Mouse (Mus musculus) cerebellum, adult 11-12 months (tissue): ENCODE results near the gene Tmem252.
"Not testable (repeated sequence)": the region's sequence is repeated elsewhere in the genome, so short reads cannot be mapped to it uniquely, and the experiment has no call there.

Experiments
- DNase-seq: peaks from one replicate; pipeline ENCODE4 v3.0.0; 2022

Tmem252 gene

DNA sequence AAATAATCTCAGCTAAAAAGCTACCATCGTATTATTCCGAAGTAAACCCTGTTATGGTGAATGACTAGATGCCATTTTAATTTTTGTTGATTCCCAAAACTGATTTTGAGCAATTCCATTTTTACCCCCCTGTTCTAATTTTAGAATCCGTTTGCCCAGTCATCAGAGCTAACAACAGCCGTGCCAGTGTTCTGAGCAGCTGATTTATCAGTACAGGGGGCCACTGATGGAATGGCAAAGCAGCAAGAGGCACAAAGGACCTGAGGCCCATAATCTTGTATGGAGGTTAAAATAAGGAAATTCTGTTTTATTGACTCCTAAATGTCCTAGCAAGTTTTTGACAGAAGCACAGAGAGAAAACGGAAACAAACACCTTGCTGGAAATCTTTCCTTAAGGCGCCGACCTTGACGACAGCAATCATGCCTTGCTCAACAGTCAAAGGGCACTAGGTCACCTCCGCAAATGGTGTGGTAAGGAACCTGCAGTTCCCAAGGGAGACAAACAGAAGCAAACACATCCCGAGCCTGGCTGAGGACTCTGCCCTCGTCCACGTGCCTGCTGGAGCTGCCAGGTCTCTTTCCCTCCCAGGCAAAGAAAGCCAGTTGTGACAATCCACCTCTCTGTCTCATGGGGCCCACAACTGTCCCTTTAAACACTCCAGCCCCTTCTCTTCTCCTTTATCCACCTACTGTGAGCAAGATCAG, 9.4 kb downstream of the Tmem252 start:
- DNase-seq = no peak

- no peak for DNase-seq
These were observed 12.6 kb downstream of the Tmem252 start for GRCm38 (mm10) chr19:24686411-24686810.

- DNase-seq = no peak
These were observed 14.5 kb downstream of the Tmem252 start for GRCm38 (mm10) chr19:24688327-24688726.

- no peak for DNase-seq
These were observed 15.7 kb downstream of the Tmem252 start for GRCm38 (mm10) chr19:24689531-24689930.

GRCm38 (mm10) chr19:24692691-24693090, 18.9 kb downstream of the Tmem252 start:
- no peak for DNase-seq

DNA sequence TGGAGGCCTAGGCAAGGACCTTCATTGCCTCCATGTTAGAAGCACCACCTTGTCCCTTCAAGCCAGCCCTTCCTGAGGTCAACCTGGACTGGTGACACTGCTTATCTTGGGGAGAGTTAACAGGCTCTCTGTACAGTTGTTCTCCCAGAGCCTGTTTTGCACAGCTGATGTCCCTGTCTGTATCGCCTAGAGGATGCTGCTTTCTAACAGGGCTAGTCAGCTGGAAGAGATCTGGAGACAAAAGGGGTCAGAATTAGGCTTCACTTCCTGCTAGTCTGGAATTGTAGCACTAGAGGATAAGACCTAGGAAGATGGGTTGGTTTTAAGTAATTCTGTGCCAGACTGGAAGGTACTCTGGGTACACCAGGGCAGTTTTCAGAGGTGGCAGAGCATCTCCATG, 24.1 kb downstream of the Tmem252 start:
- DNase-seq = no peak

DNA sequence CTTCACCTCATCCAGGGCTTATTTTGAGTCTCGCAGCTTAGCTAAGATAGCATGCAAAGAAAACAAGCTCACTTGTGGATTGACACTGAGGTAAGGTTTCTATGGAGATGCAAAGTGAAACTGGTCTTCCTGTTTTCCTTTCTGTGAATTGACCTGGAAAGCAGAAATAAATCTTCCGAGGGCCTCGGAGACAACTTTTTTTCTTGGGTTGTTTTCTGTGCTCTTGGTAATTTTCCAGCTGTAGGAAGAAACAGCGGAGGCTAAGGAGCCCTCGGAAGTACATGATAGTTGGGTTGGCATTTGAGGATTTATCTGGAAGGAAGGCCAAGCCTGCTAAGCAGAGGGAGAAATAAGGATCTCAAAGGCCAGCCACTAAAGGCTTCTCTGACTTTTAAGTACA, 24.8 kb downstream of the Tmem252 start:
- no peak for DNase-seq

DNA sequence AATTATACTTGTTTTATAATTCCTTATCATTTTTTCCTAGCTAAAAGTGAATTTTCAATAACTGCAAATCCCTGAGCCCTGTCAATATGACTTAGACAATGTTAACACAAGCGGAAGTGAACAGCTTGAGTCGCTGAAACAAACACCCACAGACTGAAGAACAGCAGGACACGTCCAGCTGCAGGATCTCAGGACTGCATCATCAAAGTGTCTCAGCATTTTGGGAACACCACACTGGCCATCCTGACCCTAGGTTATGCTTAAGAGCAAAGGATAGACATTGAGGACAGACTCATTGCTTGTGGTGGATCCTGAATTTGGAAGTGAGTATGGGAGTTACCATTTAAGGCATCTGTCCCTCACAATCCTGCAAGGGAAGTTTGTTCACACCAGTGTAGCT, 25.4 kb downstream of the Tmem252 start:
- no peak for DNase-seq

- no peak for DNase-seq
These were observed 26.1 kb downstream of the Tmem252 start for GRCm38 (mm10) chr19:24699910-24700309.

DNA sequence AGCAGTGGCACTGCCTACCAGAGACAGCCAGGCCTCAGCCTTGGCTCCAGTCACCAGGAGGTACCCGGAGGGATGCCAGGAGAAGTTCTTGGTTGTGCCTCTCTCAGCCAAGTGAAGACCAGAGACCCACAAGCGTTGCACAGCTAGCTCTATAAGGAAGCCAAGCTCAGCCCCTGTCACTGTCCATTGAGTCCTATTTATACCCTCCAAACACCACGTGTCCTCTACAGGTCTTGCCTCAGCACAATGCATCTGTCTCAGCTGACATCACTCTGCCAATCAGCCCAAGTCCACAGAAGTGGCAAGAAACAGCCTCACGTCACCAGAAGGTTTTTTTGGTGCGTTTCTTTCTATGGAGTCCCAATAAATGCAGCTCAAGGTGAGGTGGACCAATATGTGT, 26.9 kb downstream of the Tmem252 start:
- DNase-seq = no peak

GRCm38 (mm10) chr19:24701716-24702115, 27.9 kb downstream of the Tmem252 start:
- DNase-seq = no peak

- not testable (repeated sequence) for DNase-seq
These were observed 29.4 kb downstream of the Tmem252 start for GRCm38 (mm10) chr19:24703168-24703567.

- no peak for DNase-seq
These were observed 29.9 kb downstream of the Tmem252 start for GRCm38 (mm10) chr19:24703680-24704079.

DNA sequence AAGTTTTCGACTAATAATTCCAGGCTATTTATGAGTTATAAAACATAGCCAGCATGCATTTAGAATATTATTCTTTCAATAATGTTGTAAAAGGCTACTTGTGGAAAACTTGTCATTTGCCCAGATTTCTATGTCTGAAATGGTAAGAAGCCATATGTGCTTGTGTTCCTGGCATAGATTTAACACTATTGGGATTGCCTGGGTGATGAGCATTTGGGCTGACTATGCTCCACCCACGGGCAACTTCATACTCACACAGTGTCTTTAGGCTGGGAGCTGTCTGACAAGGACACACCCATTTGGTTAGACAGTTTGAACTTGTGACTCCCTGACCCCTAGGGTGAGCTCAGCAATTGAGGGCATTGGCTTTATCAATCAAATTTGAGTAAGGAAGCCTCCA, 30.5 kb downstream of the Tmem252 start:
- DNase-seq = no peak

- DNase-seq = no peak
These were observed 31.6 kb downstream of the Tmem252 start for GRCm38 (mm10) chr19:24705395-24705794.

- no peak for DNase-seq
These were observed 33.5 kb downstream of the Tmem252 start for GRCm38 (mm10) chr19:24707071-24707906.

- no peak for DNase-seq
These were observed 34.2 kb downstream of the Tmem252 start for GRCm38 (mm10) chr19:24708032-24708431.

- no peak for DNase-seq
These were observed 42.7 kb downstream of the Tmem252 start for GRCm38 (mm10) chr19:24716303-24717097.

DNA sequence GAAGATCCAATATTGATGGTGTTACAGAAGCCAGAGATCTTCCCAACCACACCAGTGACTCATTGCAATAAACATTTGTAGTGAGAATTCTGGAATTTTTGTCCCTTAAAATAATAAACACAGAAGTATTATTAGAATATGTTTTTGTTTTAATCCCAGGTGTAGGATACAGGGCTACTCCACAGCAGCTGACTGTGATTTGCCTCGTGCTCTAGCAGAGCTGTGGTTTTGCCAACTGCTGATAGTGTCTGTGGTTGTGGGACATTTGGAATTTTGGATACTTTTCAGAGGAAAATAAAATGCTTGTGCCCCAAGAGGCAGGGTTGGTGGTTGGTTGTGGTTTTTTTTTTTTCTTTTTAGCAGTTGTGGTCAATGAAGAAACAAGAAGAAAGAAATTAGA, 44.2 kb downstream of the Tmem252 start:
- DNase-seq = no peak

- DNase-seq = no peak
These were observed 45.7 kb downstream of the Tmem252 start for GRCm38 (mm10) chr19:24719504-24719903.

- DNase-seq = no peak
These were observed 46.6 kb downstream of the Tmem252 start for GRCm38 (mm10) chr19:24720448-24720847.

GRCm38 (mm10) chr19:24724362-24724761, 50.6 kb downstream of the Tmem252 start:
- DNase-seq = no peak

- DNase-seq = no peak
These were observed 56.9 kb downstream of the Tmem252 start for GRCm38 (mm10) chr19:24730661-24731060.
